Mouse (Mus musculus) limb, embryonic 14.5 days (tissue): ENCODE data around the gene Hsd3b7. TPM values are rescaled to one million over a fixed set of nuclear protein-coding genes. Genes with fewer than 3 reads are reported as not detected.
A peak's percentile ranks its signal among the peaks of the same experiment; 100 is the strongest.

Source experiments
- ATAC-seq: fragments of 200-750 bp; cut with Nextera tagmentation; 2 replicates; pipeline ENCODE4 v1.8.0; 2017; ENCODE audit warnings: low read depth, moderate number of reproducible peaks, moderate TSS enrichment; ENCODE audit not compliant: low FRiP score
- DNase-seq: peaks from one replicate; pipeline ENCODE4 v3.0.0-alpha.2; 2015; ENCODE audit warnings: low spot score
- H3K27ac ChIP-seq: fragments of 300-500 bp; sonication (generic); replicated peaks from 2 replicates; pipeline ENCODE4 v1.5.1; 2014; ENCODE audit warnings: low read depth, mild to moderate bottlenecking, low read length, moderate library complexity, mixed read lengths
- H3K27me3 ChIP-seq: fragments of 300-500 bp; sonication (generic); 2 replicates; pipeline ENCODE4 v1.6.1; 2014; ENCODE audit warnings: low read length, mixed read lengths; ENCODE audit not compliant: control insufficient read depth, insufficient read depth
- H3K36me3 ChIP-seq: fragments of 300-500 bp; sonication (generic); 2 replicates; pipeline ENCODE4 v1.6.1; 2014; ENCODE audit warnings: mild to moderate bottlenecking, low read length, moderate library complexity, mixed read lengths; ENCODE audit not compliant: control insufficient read depth, insufficient read depth
- H3K4me1 ChIP-seq: fragments of 300-500 bp; sonication (generic); 2 replicates; pipeline ENCODE4 v1.6.1; 2014; ENCODE audit warnings: antibody characterized with exemption, low read length, mixed read lengths; ENCODE audit not compliant: control insufficient read depth, insufficient read depth
- H3K4me2 ChIP-seq: fragments of 300-500 bp; sonication (generic); replicated peaks from 2 replicates; pipeline ENCODE4 v1.6.1; 2014; ENCODE audit warnings: low read depth, mild to moderate bottlenecking, low read length, moderate library complexity; ENCODE audit not compliant: severe bottlenecking
- H3K4me3 ChIP-seq: fragments of 300-500 bp; sonication (generic); replicated peaks from 2 replicates; pipeline ENCODE4 v1.5.1; 2014; ENCODE audit warnings: low read length
- H3K9ac ChIP-seq: fragments of 300-500 bp; sonication (generic); 2 replicates; pipeline ENCODE4 v1.6.1; 2014; ENCODE audit warnings: mild to moderate bottlenecking, low read depth, low read length, moderate library complexity; ENCODE audit not compliant: severe bottlenecking
- H3K9me3 ChIP-seq: fragments of 300-500 bp; sonication (generic); 2 replicates; pipeline ENCODE4 v1.6.1; 2016; ENCODE audit warnings: low read length; ENCODE audit not compliant: control insufficient read depth
- POLR2A ChIP-seq: fragments of 200-500 bp; IDR thresholded peaks from 2 replicates; pipeline ENCODE4 v1.8.0; 2012; ENCODE audit warnings: inconsistent platforms, mild to moderate bottlenecking, moderate library complexity, borderline replicate concordance; ENCODE audit not compliant: insufficient read depth, insufficient read length; ENCODE audit errors: extremely low read depth
- WGBS: fragments of 180-500 bp; shearing (Covaris S2); extraction: QIAGEN DNeasy Blood & Tissue Kit; methylation state at CpG from one replicate; pipeline ENCODE4 v1.1.7; 2014; 5-methylcytosine and 5-hydroxymethylcytosine counted together
- polyA plus RNA-seq, 2 experiments: library from polyadenylated mRNA; depleted of rRNA in 1 of 2; stranded (reverse) in 1 of 2; unstranded in 1 of 2; fragments of >200 nt; fragmentation: Nextera tagmentation in 1 of 2; extraction: Ambion mirVana in 1 of 2; gene quantifications; 2 replicates each; pipeline versions ENCODE4 v1.2.1 to v1.2.3; 2012 to 2014

Hsd3b7 gene
- polyA plus RNA-seq, 2 experiments, result 14.3 to 28.0 TPM

- H3K4me2 ChIP-seq, result no peak overlapping the region
- ATAC-seq (no peak), DNase-seq (no peak)
- H3K4me3 ChIP-seq, result no peak overlapping the region
- H3K9me3 ChIP-seq, result no peaks in the 10 kb centered on the region
- peaks cover 85% of the 10 kb centered on the region for H3K36me3 ChIP-seq
- H3K27me3 ChIP-seq, result no peaks in the 10 kb centered on the region
- H3K9ac ChIP-seq, result no peak overlapping the region
- H3K4me1 ChIP-seq, result peaks cover 4% of the 10 kb centered on the region; the same call in 1 of the 2 replicates
- H3K27ac ChIP-seq, result 0 out of 2 replicates have a peak overlapping the region, but pooled peaks have one; percentile 7
- 31% methylated on average over 6 of the region's 6 CpGs for WGBS
- no peak for TF ChIP-seq POLR2A
Measured at GRCm38 (mm10) chr7:127759716-127760115, 40.7 kb upstream of the Hsd3b7 start.

GRCm38 (mm10) chr7:127760478-127760877 is 39.9 kb upstream of the Hsd3b7 start:
- no peak for ATAC-seq
- TF ChIP-seq POLR2A, result no peak
- WGBS, result 76% methylated on average over 3 of the region's 3 CpGs

GRCm38 (mm10) chr7:127761026-127761425 is 39.4 kb upstream of the Hsd3b7 start:
- Histone ChIP-seq H3K36me3 (peaks cover 85% of the 10 kb centered on the region), H3K4me1 (peaks cover 4% of the 10 kb centered on the region; the same call in 1 of the 2 replicates), H3K9me3 (no peaks in the 10 kb centered on the region), H3K27me3 (no peaks in the 10 kb centered on the region), H3K9ac (no peak overlapping the region), H3K4me2 (no peak overlapping the region), H3K4me3 (no peak overlapping the region), H3K27ac (no peak overlapping the region)
- WGBS, result 40% methylated on average over 7 of the region's 7 CpGs
- ATAC-seq (peak; percentile 48; the same call in 1 of the 2 replicates), DNase-seq (peak; percentile 79)
- no peak for TF ChIP-seq POLR2A

More at GRCm38 (mm10) chr7:127760478-127760877, 39.9 kb upstream of the Hsd3b7 start:
- no peak overlapping the region for H3K4me3 ChIP-seq
- no peak overlapping the region for H3K27ac ChIP-seq
- H3K9ac ChIP-seq, result no peak overlapping the region
- no peak for DNase-seq
- H3K9me3 ChIP-seq, result no peaks in the 10 kb centered on the region
- peaks cover 85% of the 10 kb centered on the region for H3K36me3 ChIP-seq
- no peak overlapping the region for H3K4me2 ChIP-seq
- H3K27me3 ChIP-seq, result no peaks in the 10 kb centered on the region
- H3K4me1 ChIP-seq, result peaks cover 4% of the 10 kb centered on the region; the same call in 1 of the 2 replicates

- H3K27ac ChIP-seq, result no peak overlapping the region
- TF ChIP-seq POLR2A, result no peak
- H3K9ac ChIP-seq, result no peak overlapping the region
- no peaks in the 10 kb centered on the region for H3K27me3 ChIP-seq
- ATAC-seq (no peak), DNase-seq (no peak)
- peaks cover 7% of the 10 kb centered on the region; the same call in 1 of the 2 replicates for H3K4me1 ChIP-seq
- peaks cover 85% of the 10 kb centered on the region for H3K36me3 ChIP-seq
- no peaks in the 10 kb centered on the region for H3K9me3 ChIP-seq
- H3K4me2 ChIP-seq, result no peak overlapping the region
- H3K4me3 ChIP-seq, result no peak overlapping the region
- WGBS, result 87% methylated on average over 4 of the region's 4 CpGs
Measured at GRCm38 (mm10) chr7:127763642-127764041, 36.8 kb upstream of the Hsd3b7 start.

- no peak for ATAC-seq
- H3K9me3 ChIP-seq, result no peaks in the 10 kb centered on the region
- WGBS, result 97% methylated on average over 2 of the region's 2 CpGs
- H3K4me2 ChIP-seq, result no peak overlapping the region
- TF ChIP-seq POLR2A, result no peak
- peaks cover 8% of the 10 kb centered on the region for H3K4me1 ChIP-seq
- DNase-seq, result no peak
- no peak overlapping the region for H3K9ac ChIP-seq
- H3K36me3 ChIP-seq, result peaks cover 70% of the 10 kb centered on the region
- H3K27ac ChIP-seq, result no peak overlapping the region
- H3K4me3 ChIP-seq, result no peak overlapping the region
- no peaks in the 10 kb centered on the region for H3K27me3 ChIP-seq
Measured at GRCm38 (mm10) chr7:127765756-127766155, 34.6 kb upstream of the Hsd3b7 start.

- TF ChIP-seq POLR2A, result no peak
- no peak overlapping the region for H3K4me3 ChIP-seq
- DNase-seq (no peak), ATAC-seq (no peak)
- H3K27me3 ChIP-seq, result no peaks in the 10 kb centered on the region
- H3K27ac ChIP-seq, result no peak overlapping the region
- 77% methylated on average over 17 of the region's 17 CpGs for WGBS
- no peak overlapping the region for H3K9ac ChIP-seq
- no peak overlapping the region for H3K4me2 ChIP-seq
- peaks cover 10% of the 10 kb centered on the region for H3K4me1 ChIP-seq
- H3K36me3 ChIP-seq, result peaks cover 63% of the 10 kb centered on the region
- H3K9me3 ChIP-seq, result no peaks in the 10 kb centered on the region
Measured at GRCm38 (mm10) chr7:127766851-127767609, 33.4 kb upstream of the Hsd3b7 start.
